Mouse (Mus musculus): ENCODE measurements around the gene Agtpbp1. TPM values are rescaled to one million over a fixed set of nuclear protein-coding genes. Genes with fewer than 3 reads are reported as not detected.
"Not testable (repeated sequence)": the region's sequence is repeated elsewhere in the genome, so short reads cannot be mapped to it uniquely, and the experiment has no call there.

The Agtpbp1 gene
- polyA plus RNA-seq, 1 experiment from 2014 or later = 31.3 TPM

DNA sequence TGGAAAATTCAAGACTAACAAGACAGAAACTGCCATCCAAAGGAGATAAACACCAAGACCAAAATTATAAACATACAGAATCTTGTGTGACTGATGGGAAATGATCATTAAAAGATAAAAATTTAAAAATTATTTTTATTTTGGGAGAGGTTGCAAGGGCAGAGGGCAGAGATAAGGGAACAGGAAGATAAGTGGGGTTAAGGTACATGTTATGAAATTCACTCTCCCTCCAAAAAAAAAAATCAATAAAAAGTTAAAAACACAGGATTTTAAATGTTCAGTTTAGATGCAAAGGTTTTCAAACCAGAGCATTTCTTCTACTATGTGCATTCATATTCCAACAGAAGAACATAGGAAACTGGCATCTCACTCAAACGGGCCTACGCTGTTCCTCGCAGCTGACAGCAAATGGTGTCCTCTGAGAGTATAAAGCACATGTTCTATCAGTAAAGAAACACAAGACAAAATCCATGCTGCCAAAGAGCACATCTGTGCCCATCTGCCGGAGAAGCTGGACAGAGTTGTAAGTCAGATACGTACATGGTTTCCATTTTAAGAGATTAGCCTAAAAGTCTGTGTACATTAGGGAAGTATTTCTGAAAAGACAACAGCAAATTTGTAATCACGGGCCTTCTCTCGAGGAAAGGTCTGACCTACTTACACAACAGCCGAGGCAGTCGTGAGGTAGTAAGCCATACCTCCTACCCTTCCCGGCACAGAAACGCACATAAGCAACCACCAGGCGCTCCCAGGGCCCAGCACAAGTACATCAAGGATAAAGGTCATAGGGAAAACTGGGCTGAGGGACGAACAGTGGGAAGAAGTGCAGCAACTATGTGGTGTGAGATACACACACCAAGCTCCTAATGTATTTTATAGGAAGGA lies 104.2 kb downstream of the Agtpbp1 start:
- Histone ChIP-seq H3K9ac (ENCODE audit: low read depth, low read length) (no peak overlapping the region), H3K4me1 (replicated peaks; ENCODE audit: control insufficient read depth, insufficient read depth, low read length) (no peaks in the 10 kb centered on the region), H3K36me3 (ENCODE audit: control insufficient read depth, insufficient read depth, low read length) (no peaks in the 10 kb centered on the region), H3K4me2 (replicated peaks; ENCODE audit: low read depth, low read length) (no peak overlapping the region), H3K4me3 (ENCODE audit: low read depth, low read length) (no peak overlapping the region), H3K9me3 (ENCODE audit: control insufficient read depth, low read length) (no peaks in the 10 kb centered on the region), H3K27ac (ENCODE audit: low read depth, low read length) (no peak overlapping the region), H3K27me3 (ENCODE audit: control insufficient read depth, insufficient read depth, low read length) (no peaks in the 10 kb centered on the region)
- WGBS = 93% methylated on average over 13 of the region's 13 CpGs
- ATAC-seq (ENCODE audit: low FRiP score) (no peak), DNase-seq (ENCODE audit: low spot score) (no peak)

DNA sequence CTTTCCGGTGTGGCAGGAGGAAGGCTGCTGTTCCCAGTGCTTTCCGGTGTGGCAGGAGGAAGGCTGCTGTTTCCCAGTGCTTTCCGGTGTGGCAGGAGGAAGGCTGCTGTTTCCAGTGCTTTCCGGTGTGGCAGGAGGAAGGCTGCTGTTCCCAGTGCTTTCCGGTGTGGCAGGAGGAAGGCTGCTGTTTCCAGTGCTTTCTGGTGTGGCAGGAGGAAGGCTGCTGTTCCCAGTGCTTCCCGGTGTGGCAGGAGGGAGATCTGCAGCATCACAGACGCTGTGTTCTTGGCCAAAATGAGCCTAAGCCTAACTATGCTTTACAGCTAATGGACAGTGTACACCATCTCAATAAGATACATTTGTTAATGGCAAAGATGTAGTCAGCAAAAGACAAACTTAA lies 107.1 kb downstream of the Agtpbp1 start:
- WGBS = 93% methylated on average over 7 of the region's 7 CpGs
- H3K4me2 ChIP-seq (replicated peaks; ENCODE audit: low read depth, low read length); ATAC-seq (ENCODE audit: low FRiP score); H3K4me1 ChIP-seq (replicated peaks; ENCODE audit: control insufficient read depth, insufficient read depth, low read length); H3K9ac ChIP-seq (ENCODE audit: low read depth, low read length); H3K9me3 ChIP-seq (ENCODE audit: control insufficient read depth, low read length); H3K27ac ChIP-seq (ENCODE audit: low read depth, low read length); H3K27me3 ChIP-seq (ENCODE audit: control insufficient read depth, insufficient read depth, low read length); H3K4me3 ChIP-seq (ENCODE audit: low read depth, low read length); DNase-seq (ENCODE audit: low spot score); H3K36me3 ChIP-seq (ENCODE audit: control insufficient read depth, insufficient read depth, low read length): not testable (repeated sequence)

- H3K4me3 ChIP-seq (ENCODE audit: low read depth, low read length) = no peak overlapping the region
- H3K27ac ChIP-seq (ENCODE audit: low read depth, low read length) = no peak overlapping the region
- no peaks in the 10 kb centered on the region for H3K9me3 ChIP-seq (ENCODE audit: control insufficient read depth, low read length)
- H3K9ac ChIP-seq (ENCODE audit: low read depth, low read length) = no peak overlapping the region
- 86% methylated on average over 14 of the region's 14 CpGs for WGBS
- no peak overlapping the region for H3K4me2 ChIP-seq (replicated peaks; ENCODE audit: low read depth, low read length)
- no peaks in the 10 kb centered on the region for H3K4me1 ChIP-seq (replicated peaks; ENCODE audit: control insufficient read depth, insufficient read depth, low read length)
- ATAC-seq (ENCODE audit: low FRiP score) (no peak), DNase-seq (ENCODE audit: low spot score) (no peak)
- H3K27me3 ChIP-seq (ENCODE audit: control insufficient read depth, insufficient read depth, low read length) = no peaks in the 10 kb centered on the region
- no peaks in the 10 kb centered on the region for H3K36me3 ChIP-seq (ENCODE audit: control insufficient read depth, insufficient read depth, low read length)
These were observed 107.6 kb downstream of the Agtpbp1 start for GRCm38 (mm10) chr13:59477451-59477850.

GRCm38 (mm10) chr13:59474973-59475372 lies 110.1 kb downstream of the Agtpbp1 start:
- H3K9me3 ChIP-seq (ENCODE audit: control insufficient read depth, low read length) = no peaks in the 10 kb centered on the region
- no peaks in the 10 kb centered on the region for H3K36me3 ChIP-seq (ENCODE audit: control insufficient read depth, insufficient read depth, low read length)
- no peak for DNase-seq (ENCODE audit: low spot score)
- no peak for ATAC-seq (ENCODE audit: low FRiP score)
- no peak overlapping the region for H3K4me3 ChIP-seq (ENCODE audit: low read depth, low read length)
- WGBS = 89% methylated on average over 8 of the region's 8 CpGs
- H3K27me3 ChIP-seq (ENCODE audit: control insufficient read depth, insufficient read depth, low read length) = no peaks in the 10 kb centered on the region
- no peaks in the 10 kb centered on the region for H3K4me1 ChIP-seq (replicated peaks; ENCODE audit: control insufficient read depth, insufficient read depth, low read length)
- no peak overlapping the region for H3K4me2 ChIP-seq (replicated peaks; ENCODE audit: low read depth, low read length)
- no peak overlapping the region for H3K27ac ChIP-seq (ENCODE audit: low read depth, low read length)
- no peak overlapping the region for H3K9ac ChIP-seq (ENCODE audit: low read depth, low read length)

DNA sequence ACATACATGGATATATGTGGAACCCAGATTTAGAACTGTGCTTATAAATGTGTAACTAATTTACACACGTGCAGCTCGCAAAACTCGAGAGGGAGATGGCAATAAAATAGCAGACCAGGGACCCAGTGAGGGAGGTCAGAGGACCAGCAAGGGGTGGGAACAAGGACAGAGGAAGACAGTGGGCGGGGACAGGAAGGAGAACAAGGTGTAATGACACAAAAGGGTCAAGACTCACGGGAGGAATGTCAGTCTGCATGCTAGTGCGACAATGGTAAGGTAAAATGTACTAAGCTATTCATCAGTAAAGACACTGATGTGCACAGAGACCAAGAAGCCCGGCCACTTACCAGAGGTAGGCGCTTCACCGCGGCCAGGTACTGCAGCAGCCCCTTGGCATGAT lies 111.7 kb downstream of the Agtpbp1 start:
- WGBS = 88% methylated on average over 10 of the region's 10 CpGs
- no peaks in the 10 kb centered on the region for H3K27me3 ChIP-seq (ENCODE audit: control insufficient read depth, insufficient read depth, low read length)
- DNase-seq (ENCODE audit: low spot score) = no peak
- H3K4me2 ChIP-seq (replicated peaks; ENCODE audit: low read depth, low read length) = no peak overlapping the region
- no peak for ATAC-seq (ENCODE audit: low FRiP score)
- H3K9me3 ChIP-seq (ENCODE audit: control insufficient read depth, low read length) = no peaks in the 10 kb centered on the region
- H3K4me1 ChIP-seq (replicated peaks; ENCODE audit: control insufficient read depth, insufficient read depth, low read length) = no peaks in the 10 kb centered on the region
- no peaks in the 10 kb centered on the region for H3K36me3 ChIP-seq (ENCODE audit: control insufficient read depth, insufficient read depth, low read length)
- no peak overlapping the region for H3K9ac ChIP-seq (ENCODE audit: low read depth, low read length)
- no peak overlapping the region for H3K4me3 ChIP-seq (ENCODE audit: low read depth, low read length)
- no peak overlapping the region for H3K27ac ChIP-seq (ENCODE audit: low read depth, low read length)

- 85% methylated on average over 5 of the region's 5 CpGs for WGBS
These were observed 112.8 kb downstream of the Agtpbp1 start for GRCm38 (mm10) chr13:59472222-59472621.

GRCm38 (mm10) chr13:59469701-59470100 lies 115.3 kb downstream of the Agtpbp1 start:
- no peak overlapping the region for H3K9ac ChIP-seq (ENCODE audit: low read depth, low read length)
- WGBS = 88% methylated on average over 5 of the region's 5 CpGs
- ATAC-seq (ENCODE audit: low FRiP score) = no peak
- DNase-seq (ENCODE audit: low spot score) = no peak
- no peak overlapping the region for H3K4me2 ChIP-seq (replicated peaks; ENCODE audit: low read depth, low read length)
- H3K27ac ChIP-seq (ENCODE audit: low read depth, low read length) = no peak overlapping the region
- no peaks in the 10 kb centered on the region for H3K36me3 ChIP-seq (ENCODE audit: control insufficient read depth, insufficient read depth, low read length)
- H3K27me3 ChIP-seq (ENCODE audit: control insufficient read depth, insufficient read depth, low read length) = no peaks in the 10 kb centered on the region
- no peak overlapping the region for H3K4me3 ChIP-seq (ENCODE audit: low read depth, low read length)
- no peaks in the 10 kb centered on the region for H3K4me1 ChIP-seq (replicated peaks; ENCODE audit: control insufficient read depth, insufficient read depth, low read length)
- H3K9me3 ChIP-seq (ENCODE audit: control insufficient read depth, low read length) = no peaks in the 10 kb centered on the region

More at GRCm38 (mm10) chr13:59472222-59472621, 112.8 kb downstream of the Agtpbp1 start:
- Histone ChIP-seq H3K4me3 (ENCODE audit: low read depth, low read length) (no peak overlapping the region), H3K4me1 (replicated peaks; ENCODE audit: control insufficient read depth, insufficient read depth, low read length) (no peaks in the 10 kb centered on the region), H3K9me3 (ENCODE audit: control insufficient read depth, low read length) (no peaks in the 10 kb centered on the region), H3K36me3 (ENCODE audit: control insufficient read depth, insufficient read depth, low read length) (no peaks in the 10 kb centered on the region), H3K4me2 (replicated peaks; ENCODE audit: low read depth, low read length) (no peak overlapping the region), H3K27me3 (ENCODE audit: control insufficient read depth, insufficient read depth, low read length) (no peaks in the 10 kb centered on the region), H3K27ac (ENCODE audit: low read depth, low read length) (no peak overlapping the region), H3K9ac (ENCODE audit: low read depth, low read length) (no peak overlapping the region)
- ATAC-seq (ENCODE audit: low FRiP score) (no peak), DNase-seq (ENCODE audit: low spot score) (no peak)

DNA sequence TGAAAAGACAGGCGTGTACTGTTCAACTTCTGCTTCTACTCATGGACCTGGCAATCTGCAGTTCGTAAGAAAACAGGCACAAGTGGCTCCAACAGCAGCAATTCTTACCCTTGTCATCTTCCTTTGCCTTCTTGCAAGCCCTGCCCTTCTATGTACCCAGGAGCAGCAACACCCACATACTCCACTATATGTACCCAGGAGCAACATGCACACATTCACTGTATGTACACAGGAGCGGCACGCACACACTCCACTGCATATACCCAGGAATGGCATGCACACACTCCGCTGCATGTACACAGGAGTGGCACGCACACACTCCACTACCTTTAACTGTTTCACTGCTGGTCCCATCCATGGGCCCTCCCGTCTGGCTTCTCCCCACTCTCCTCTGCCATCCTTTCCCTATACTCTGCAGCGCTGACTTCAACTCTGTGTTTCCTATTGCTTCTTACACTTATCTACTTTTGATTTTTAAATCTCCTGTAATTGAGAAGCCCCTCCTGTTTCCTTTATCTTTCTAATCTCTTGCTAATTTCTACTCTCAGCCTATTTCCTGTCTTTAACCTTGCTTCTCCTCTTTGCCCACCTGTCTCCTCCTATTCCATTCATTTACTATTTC lies 116.7 kb downstream of the Agtpbp1 start:
- no peaks in the 10 kb centered on the region for H3K27me3 ChIP-seq (ENCODE audit: control insufficient read depth, insufficient read depth, low read length)
- WGBS = 88% methylated on average over 8 of the region's 8 CpGs
- H3K4me2 ChIP-seq (replicated peaks; ENCODE audit: low read depth, low read length) = no peak overlapping the region
- H3K36me3 ChIP-seq (ENCODE audit: control insufficient read depth, insufficient read depth, low read length) = no peaks in the 10 kb centered on the region
- ATAC-seq (ENCODE audit: low FRiP score) (no peak), DNase-seq (ENCODE audit: low spot score) (no peak)
- no peak overlapping the region for H3K9ac ChIP-seq (ENCODE audit: low read depth, low read length)
- H3K4me1 ChIP-seq (replicated peaks; ENCODE audit: control insufficient read depth, insufficient read depth, low read length) = no peaks in the 10 kb centered on the region
- H3K27ac ChIP-seq (ENCODE audit: low read depth, low read length) = no peak overlapping the region
- H3K9me3 ChIP-seq (ENCODE audit: control insufficient read depth, low read length) = no peaks in the 10 kb centered on the region
- no peak overlapping the region for H3K4me3 ChIP-seq (ENCODE audit: low read depth, low read length)

DNA sequence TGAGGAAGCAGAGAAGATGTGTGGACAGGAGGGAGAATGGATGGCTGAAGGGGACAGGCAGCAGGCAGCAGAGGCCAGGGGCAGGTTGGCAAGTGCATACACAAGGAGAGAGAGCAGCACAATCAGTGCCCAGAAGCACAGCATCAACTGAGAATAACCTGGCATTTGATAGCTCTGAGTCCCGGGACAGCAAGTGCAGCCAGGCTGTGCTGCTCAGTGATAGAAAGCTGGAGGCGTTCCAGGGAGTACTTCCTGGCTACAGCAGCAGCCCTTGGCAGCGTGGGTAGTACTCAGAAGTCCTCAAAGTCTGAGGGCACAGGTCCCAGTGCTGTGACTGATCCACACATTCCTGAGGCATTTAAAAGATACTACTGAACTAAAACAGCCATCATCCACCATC lies 117.4 kb downstream of the Agtpbp1 start:
- Histone ChIP-seq H3K27me3 (ENCODE audit: control insufficient read depth, insufficient read depth, low read length) (no peaks in the 10 kb centered on the region), H3K4me3 (ENCODE audit: low read depth, low read length) (no peak overlapping the region), H3K4me1 (replicated peaks; ENCODE audit: control insufficient read depth, insufficient read depth, low read length) (no peaks in the 10 kb centered on the region), H3K27ac (ENCODE audit: low read depth, low read length) (no peak overlapping the region), H3K9ac (ENCODE audit: low read depth, low read length) (no peak overlapping the region), H3K4me2 (replicated peaks; ENCODE audit: low read depth, low read length) (no peak overlapping the region), H3K36me3 (ENCODE audit: control insufficient read depth, insufficient read depth, low read length) (no peaks in the 10 kb centered on the region), H3K9me3 (ENCODE audit: control insufficient read depth, low read length) (no peaks in the 10 kb centered on the region)
- DNase-seq (ENCODE audit: low spot score) (no peak), ATAC-seq (ENCODE audit: low FRiP score) (no peak)
- 69% methylated on average over 3 of the region's 3 CpGs for WGBS
